Mouse (Mus musculus) heart, postnatal 0 days (tissue): ENCODE results near the gene Stox2. TPM values are rescaled to one million over a fixed set of nuclear protein-coding genes. Genes with fewer than 3 reads are reported as not detected.

Experiments used
- ATAC-seq: fragments of 200-750 bp; cut with Nextera tagmentation; 2 replicates; pipeline ENCODE4 v1.8.0; 2017; ENCODE audit warnings: low read depth, moderate number of reproducible peaks, moderate library complexity; ENCODE audit not compliant: insufficient read depth
- DNase-seq: peaks from one replicate; pipeline ENCODE4 v3.0.0-alpha.2; 2016; ENCODE audit warnings: low spot score
- H3K27ac ChIP-seq: fragments of 300-500 bp; sonication (generic); 2 replicates; pipeline ENCODE4 v1.5.1; 2014; ENCODE audit warnings: low read depth, mild to moderate bottlenecking
- H3K27me3 ChIP-seq: fragments of 300-500 bp; sonication (generic); 2 replicates; pipeline ENCODE4 v1.6.1; 2014; ENCODE audit warnings: low read length, mixed read lengths; ENCODE audit not compliant: control insufficient read depth, insufficient read depth
- H3K36me3 ChIP-seq: fragments of 300-500 bp; sonication (generic); replicated peaks from 2 replicates; pipeline ENCODE4 v1.6.1; 2014; ENCODE audit warnings: low read length, mixed read lengths; ENCODE audit not compliant: control insufficient read depth, insufficient read depth
- H3K4me1 ChIP-seq: fragments of 300-500 bp; sonication (generic); 2 replicates; pipeline ENCODE4 v1.6.1; 2014; ENCODE audit warnings: antibody characterized with exemption; ENCODE audit not compliant: control insufficient read depth, insufficient read depth
- H3K4me2 ChIP-seq: fragments of 300-500 bp; sonication (generic); 2 replicates; pipeline ENCODE4 v1.6.1; 2014; ENCODE audit warnings: low read depth, mild to moderate bottlenecking, low read length, moderate library complexity
- H3K4me3 ChIP-seq: fragments of 300-500 bp; sonication (generic); 2 replicates; pipeline ENCODE4 v1.5.1; 2014; ENCODE audit warnings: low read depth, low read length
- H3K9ac ChIP-seq: fragments of 300-500 bp; sonication (generic); replicated peaks from 2 replicates; pipeline ENCODE4 v1.6.1; 2014; ENCODE audit warnings: low read depth, low read length, mixed read lengths
- H3K9me3 ChIP-seq: fragments of 300-500 bp; sonication (generic); replicated peaks from 2 replicates; pipeline ENCODE4 v1.6.1; 2016; ENCODE audit warnings: low read length; ENCODE audit not compliant: control insufficient read depth
- CTCF ChIP-seq: IDR thresholded peaks from 2 replicates; pipeline ENCODE4 v1.5.1; 2016; ENCODE audit warnings: antibody characterized with exemption, control low read depth, low read depth
- EP300 ChIP-seq: IDR thresholded peaks from 2 replicates; pipeline ENCODE4 v1.6.1; 2016; ENCODE audit warnings: antibody characterized with exemption, low read depth
- WGBS: fragments of 180-500 bp; shearing (Covaris S2); extraction: QIAGEN DNeasy Blood & Tissue Kit; methylation state at CpG from one replicate; pipeline ENCODE4 v1.1.7; 2014; 5-methylcytosine and 5-hydroxymethylcytosine counted together
- polyA plus RNA-seq: library from polyadenylated mRNA; unstranded; fragments of >200 nt; fragmentation: Nextera tagmentation; extraction: Ambion mirVana; gene quantifications from 2 replicates; pipeline ENCODE4 v1.2.1, GENCODE M21; 2015
- total RNA-seq: library from RNA; depleted of rRNA; stranded (reverse); fragments of >200 nt; gene quantifications from 2 replicates; pipeline ENCODE4 v1.2.3, GENCODE M21; 2014; ENCODE audit warnings: low replicate concordance

Stox2 gene
- total and polyA plus RNA-seq, 2 experiments from 2014 or later, result 6.2 to 12.7 TPM

- H3K9ac ChIP-seq, result no peak overlapping the region
- peak; percentile 39 for TF ChIP-seq CTCF
- TF ChIP-seq EP300, result no peak
- no peak overlapping the region for H3K4me3 ChIP-seq
- H3K36me3 ChIP-seq, result no peaks in the 10 kb centered on the region
- H3K27ac ChIP-seq, result no peak overlapping the region
- no peaks in the 10 kb centered on the region for H3K27me3 ChIP-seq
- H3K4me2 ChIP-seq, result no peak overlapping the region
- peaks cover 13% of the 10 kb centered on the region for H3K4me1 ChIP-seq
- ATAC-seq (no peak), DNase-seq (no peak)
- 62% methylated on average over 1 of the region's 1 CpGs for WGBS
- H3K9me3 ChIP-seq, result no peaks in the 10 kb centered on the region
These were observed 60.4 kb downstream of the Stox2 start for GRCm38 (mm10) chr8:47385810-47386209.

- Histone ChIP-seq H3K9ac (no peak overlapping the region), H3K9me3 (no peaks in the 10 kb centered on the region), H3K36me3 (no peaks in the 10 kb centered on the region), H3K4me1 (peaks cover 15% of the 10 kb centered on the region), H3K4me2 (no peak overlapping the region), H3K27ac (no peak overlapping the region), H3K27me3 (no peaks in the 10 kb centered on the region), H3K4me3 (no peak overlapping the region)
- WGBS, result 90% methylated on average over 5 of the region's 5 CpGs
- TF ChIP-seq EP300 (no peak), CTCF (no peak)
- ATAC-seq (no peak), DNase-seq (no peak)
These were observed 62.0 kb downstream of the Stox2 start for GRCm38 (mm10) chr8:47384151-47384550.

GRCm38 (mm10) chr8:47383632-47384031, 62.5 kb downstream of the Stox2 start:
- ATAC-seq (no peak), DNase-seq (no peak)
- Histone ChIP-seq H3K4me1 (peaks cover 15% of the 10 kb centered on the region), H3K4me3 (no peak overlapping the region), H3K9me3 (no peaks in the 10 kb centered on the region), H3K9ac (no peak overlapping the region), H3K27me3 (no peaks in the 10 kb centered on the region), H3K4me2 (no peak overlapping the region), H3K27ac (no peak overlapping the region), H3K36me3 (no peaks in the 10 kb centered on the region)
- WGBS, result 84% methylated on average over 9 of the region's 9 CpGs
- TF ChIP-seq CTCF (no peak), EP300 (no peak)

GRCm38 (mm10) chr8:47381216-47381615, 64.9 kb downstream of the Stox2 start:
- WGBS, result 8% methylated on average over 3 of the region's 3 CpGs
- Histone ChIP-seq H3K27me3 (no peaks in the 10 kb centered on the region), H3K4me1 (peaks cover 15% of the 10 kb centered on the region), H3K36me3 (no peaks in the 10 kb centered on the region), H3K9me3 (no peaks in the 10 kb centered on the region), H3K4me3 (no peak overlapping the region), H3K27ac (peak overlapping the region; percentile 73), H3K9ac (no peak overlapping the region), H3K4me2 (peak overlapping the region; percentile 17; the same call in 1 of the 2 replicates)
- peak; percentile 82 for DNase-seq
- ATAC-seq, result peak; percentile 46
- TF ChIP-seq CTCF, result no peak
- peak; percentile 25; the same call in 1 of the 2 replicates for TF ChIP-seq EP300

- Histone ChIP-seq H3K36me3 (no peaks in the 10 kb centered on the region), H3K9me3 (no peaks in the 10 kb centered on the region), H3K4me2 (0 out of 2 replicates have a peak overlapping the region, but pooled peaks have one; percentile 17), H3K27me3 (no peaks in the 10 kb centered on the region), H3K9ac (no peak overlapping the region), H3K27ac (peak overlapping the region; percentile 73), H3K4me3 (no peak overlapping the region), H3K4me1 (peaks cover 15% of the 10 kb centered on the region)
- WGBS, result 78% methylated on average over 6 of the region's 6 CpGs
- no peak for ATAC-seq
- no peak for TF ChIP-seq EP300
- no peak for TF ChIP-seq CTCF
- no peak for DNase-seq
These were observed 65.4 kb downstream of the Stox2 start for GRCm38 (mm10) chr8:47380725-47381124.

GRCm38 (mm10) chr8:47380075-47380474, 66.1 kb downstream of the Stox2 start:
- H3K9ac ChIP-seq, result no peak overlapping the region
- DNase-seq, result peak; percentile 59
- ATAC-seq, result peak; percentile 73
- TF ChIP-seq EP300 (peak; percentile 84; the same call in 1 of the 2 replicates), CTCF (no peak)
- WGBS, result 50% methylated on average over 3 of the region's 3 CpGs
- peak overlapping the region; percentile 73 for H3K27ac ChIP-seq
- H3K9me3 ChIP-seq, result no peaks in the 10 kb centered on the region
- H3K4me1 ChIP-seq, result peaks cover 15% of the 10 kb centered on the region
- no peak overlapping the region for H3K4me3 ChIP-seq
- H3K27me3 ChIP-seq, result no peaks in the 10 kb centered on the region
- H3K4me2 ChIP-seq, result no peak overlapping the region
- H3K36me3 ChIP-seq, result no peaks in the 10 kb centered on the region
